Mouse (Mus musculus) ovary, postnatal 36 days (tissue): Measurements from ENCODE around the gene Clca2.

Experiments
- DNase-seq: peaks from one replicate; pipeline ENCODE4 v3.0.0; 2022; ENCODE audit warnings: low spot score, mixed read lengths

The Clca2 gene

DNA sequence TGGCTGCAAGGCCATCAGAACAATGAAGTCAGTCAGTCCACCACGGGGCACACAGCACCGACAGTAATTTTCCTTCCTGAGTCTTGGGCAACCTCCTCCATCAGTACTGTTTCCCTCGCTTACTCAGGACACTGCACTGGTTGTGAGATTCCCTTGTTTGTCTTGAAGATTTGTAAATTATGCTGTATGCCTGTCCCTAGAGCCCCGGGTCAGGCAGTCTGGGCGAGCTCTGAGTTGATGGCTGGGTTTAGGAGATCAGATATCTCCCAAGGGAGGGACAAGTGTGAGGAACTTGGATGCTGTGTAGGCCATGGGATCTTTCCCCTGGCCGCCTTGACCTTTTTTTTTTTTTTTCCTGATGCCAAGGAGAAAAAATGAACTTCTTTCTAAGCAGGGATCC, at the start of gene Clca2:
Clca2 (minus strand) TSS at position 153 of the 400 bp plus-strand sequence.
- DNase-seq: no peak

DNA sequence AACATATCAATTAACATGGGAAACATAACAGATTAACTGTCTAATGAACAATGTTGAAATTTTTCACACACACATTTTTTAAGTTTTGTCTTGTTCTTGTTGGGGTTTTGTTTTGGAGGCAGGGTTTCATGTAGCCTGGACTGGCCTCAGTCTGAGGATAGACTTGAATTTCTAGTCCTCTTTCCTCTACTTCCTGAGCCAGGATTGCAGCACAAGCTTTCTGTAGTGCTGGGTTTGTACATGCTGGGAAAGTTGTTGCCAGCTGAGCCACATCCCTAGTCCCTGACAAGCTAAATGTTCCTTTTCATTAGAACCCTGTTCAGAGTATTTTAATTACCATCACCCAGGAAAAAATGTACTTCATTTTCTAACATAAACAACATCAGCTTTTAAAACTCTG, 48.7 kb upstream of the Clca2 start:
- no peak for DNase-seq

DNA sequence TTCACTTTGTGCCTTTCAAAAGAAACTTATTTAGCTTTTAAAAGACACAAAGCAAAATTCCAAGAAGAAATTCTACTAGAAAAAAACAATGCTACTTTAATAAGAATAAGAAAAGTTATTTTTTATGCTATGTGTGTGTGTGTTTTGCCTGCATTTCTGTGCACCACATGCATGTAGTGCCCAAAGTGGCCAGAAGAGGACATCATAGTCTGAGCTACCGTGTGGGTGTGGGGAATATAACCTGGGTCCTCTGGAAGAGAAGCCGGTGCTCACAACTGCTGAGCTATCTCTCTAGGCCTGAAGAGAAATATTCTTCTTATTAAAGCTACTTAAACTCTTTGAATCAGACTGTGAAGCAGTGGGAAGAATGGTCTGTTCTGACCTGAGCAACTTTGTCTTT, 48.2 kb upstream of the Clca2 start:
- no peak for DNase-seq

DNA sequence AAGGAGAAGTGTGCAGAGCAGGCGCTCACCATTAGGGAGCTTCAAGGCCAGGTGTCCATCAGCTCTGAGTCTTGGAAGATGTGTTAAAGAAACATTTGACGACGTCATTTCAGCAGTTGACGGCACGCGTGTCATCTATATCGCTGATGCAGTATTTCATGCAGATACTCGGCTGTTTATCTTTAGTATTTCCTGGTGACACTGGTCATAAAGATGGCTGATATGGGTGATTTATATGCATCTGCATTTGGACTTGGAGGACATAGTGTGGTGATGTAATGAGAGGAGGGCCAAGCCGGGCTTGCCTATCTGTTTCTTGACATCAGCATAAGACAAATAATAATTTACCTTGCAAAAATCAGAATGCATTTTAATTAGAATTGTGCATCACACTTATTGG, 47.6 kb upstream of the Clca2 start:
- DNase-seq: no peak

DNA sequence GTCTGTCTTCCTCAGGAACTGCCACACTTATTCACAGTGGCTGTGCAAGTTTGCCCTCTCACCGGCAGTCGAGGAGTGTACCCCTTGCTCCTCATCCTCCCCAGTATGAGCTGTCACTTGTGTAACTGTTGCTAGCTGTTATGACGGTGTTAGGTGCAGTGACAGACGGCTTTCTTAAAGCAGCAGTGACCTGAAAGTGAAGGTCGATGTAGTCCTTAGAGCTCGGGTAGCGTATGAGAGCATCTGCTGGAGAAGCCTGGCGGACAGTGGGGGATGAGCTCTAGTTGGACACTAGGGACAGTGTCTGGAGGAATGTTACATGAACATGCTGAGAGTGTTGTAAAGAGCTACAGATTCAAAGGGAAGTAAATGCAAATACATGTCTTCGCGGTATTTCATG, 44.6 kb upstream of the Clca2 start:
- no peak for DNase-seq

DNA sequence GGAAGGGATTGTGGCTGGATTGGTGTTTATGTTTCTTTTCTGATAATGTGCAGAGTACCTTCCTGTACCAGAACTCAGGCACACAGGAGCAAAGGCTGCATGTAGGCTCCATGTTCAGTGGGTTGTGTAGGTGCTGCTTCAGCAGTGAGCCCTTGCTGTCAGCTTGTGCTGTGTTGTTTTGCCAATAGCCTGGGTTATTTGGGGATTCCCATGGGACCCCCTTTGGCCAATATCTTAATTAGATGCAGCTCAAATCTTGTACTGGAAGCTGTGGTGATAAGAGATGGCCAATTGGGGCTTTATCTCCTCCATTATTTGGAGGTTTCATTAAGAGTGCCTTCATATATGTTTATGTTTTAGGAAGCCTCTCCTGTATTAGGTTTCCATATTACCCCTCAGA, 43.7 kb upstream of the Clca2 start:
- no peak for DNase-seq

DNA sequence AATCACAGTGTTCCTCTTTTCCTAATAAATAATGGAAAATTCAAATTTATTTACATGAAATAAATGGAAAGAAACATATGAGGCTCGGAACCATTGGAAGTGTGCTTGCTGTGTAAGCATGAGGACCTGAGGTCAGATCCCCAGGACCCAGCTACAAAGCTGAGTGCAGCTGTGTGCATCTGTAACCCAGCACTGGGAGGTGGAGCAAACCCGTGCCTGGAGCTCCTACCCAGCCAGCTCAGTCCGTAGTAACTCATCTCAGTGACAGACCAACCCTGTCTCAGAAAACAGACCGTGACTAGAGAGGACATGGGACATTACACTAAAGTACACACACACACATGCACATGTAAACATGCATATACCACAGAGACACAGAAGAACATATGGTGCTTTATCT, 41.0 kb upstream of the Clca2 start:
- no peak for DNase-seq

DNA sequence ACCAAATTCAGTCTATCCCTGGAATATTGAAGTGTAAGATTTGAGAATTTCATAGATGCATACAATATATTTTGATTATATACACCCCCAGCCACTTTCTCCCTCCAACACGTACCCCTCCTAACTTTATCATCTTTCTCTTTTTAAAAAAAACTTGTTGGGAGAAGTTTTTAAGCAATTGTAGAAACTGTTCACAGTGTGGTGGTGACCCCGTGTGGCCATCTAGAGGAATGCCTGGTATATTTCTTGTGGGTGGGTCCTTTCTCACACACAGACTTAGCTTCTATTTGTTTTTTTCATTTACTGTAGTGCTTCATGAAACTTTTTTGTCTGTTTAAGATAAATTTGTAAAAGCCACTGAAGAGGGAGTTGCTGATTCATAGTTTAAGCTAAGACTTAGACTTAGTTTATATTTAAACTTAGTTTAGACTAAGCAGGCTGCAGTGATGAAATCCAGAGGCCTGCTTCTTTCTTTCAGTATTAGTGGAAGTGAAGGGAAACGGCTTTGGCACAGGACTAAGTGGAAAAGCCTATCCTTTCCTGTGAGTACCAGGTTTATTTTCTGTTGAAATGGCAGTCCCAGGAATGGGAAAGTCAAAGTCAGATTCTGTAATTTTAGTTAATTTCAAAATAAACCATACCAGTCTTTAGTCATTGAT, 32.1 kb upstream of the Clca2 start:
- peak; percentile 25 for DNase-seq

DNA sequence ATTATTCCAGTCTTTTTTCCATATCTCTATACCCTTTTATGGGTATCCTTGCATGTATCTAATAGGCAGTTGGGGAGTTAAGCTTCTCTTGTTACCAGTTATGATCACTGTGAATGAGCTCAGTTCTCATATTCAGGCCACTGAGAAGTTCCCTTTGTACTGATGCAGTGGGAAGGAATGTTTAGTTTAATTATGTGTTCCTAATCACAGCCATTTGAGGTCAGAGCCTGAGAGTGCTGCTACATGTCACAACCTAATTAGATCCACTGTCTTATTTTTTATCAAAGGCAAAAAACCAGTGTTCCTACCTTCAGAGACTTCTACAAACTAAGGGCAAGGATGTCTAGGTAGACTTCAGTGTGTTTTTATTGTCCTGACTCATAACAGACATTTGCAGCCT, 30.1 kb upstream of the Clca2 start:
- no peak for DNase-seq

DNA sequence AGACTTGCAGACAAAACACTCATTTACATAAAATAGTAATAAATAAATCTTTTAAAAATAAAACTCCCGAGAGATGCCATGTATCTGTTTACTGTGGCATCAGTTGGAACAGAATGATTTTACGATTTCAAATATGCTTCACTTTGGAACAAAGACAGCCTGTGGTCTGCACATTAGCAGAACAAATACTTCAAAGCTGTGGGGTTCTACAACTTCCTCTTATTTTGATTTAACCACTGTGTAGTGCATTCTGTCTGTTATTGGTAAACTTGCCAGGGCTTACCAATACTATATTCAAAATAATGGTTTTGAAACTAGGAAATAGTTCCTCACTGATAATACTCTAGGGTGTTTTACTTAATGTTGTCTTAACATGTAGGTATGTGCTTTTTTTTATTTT, 27.4 kb upstream of the Clca2 start:
- DNase-seq: no peak

DNA sequence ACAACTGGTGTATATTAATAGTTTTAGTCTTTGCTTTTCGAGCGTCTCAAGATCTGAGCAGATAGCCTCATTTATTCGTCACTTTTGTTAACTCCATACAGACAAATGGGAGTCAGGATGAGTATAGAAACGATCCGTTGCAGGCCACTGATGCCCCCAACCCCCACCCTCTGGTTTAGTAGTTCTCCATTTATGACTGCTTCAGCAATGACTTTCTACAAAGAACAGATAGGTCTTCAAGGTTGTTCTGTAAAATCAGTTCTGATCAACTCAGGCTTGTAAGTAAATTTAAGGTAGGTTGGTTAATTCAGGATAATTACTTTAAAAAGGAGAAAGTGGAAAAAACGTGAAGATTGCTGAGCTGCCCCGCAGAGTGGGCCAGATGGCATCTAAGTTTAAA, 20.2 kb upstream of the Clca2 start:
- DNase-seq: no peak

DNA sequence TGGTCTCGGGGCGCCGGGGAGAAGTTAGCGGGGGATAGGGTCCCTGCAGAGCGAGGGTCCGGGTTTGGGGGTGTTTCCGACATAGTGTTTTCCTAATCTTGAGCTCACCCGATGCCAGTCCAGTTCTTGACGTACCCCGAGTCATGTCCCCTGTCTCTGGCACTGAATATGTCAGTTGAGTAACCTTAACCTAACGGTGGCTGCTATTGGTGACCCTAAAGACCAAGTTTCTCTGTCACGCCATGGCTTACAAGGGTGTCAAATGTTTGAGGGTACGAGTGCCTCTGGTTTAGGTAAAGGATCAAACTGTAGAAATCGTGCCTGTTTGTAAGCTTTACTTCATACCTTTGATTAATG, 19.7 kb upstream of the Clca2 start:
- no peak for DNase-seq

DNA sequence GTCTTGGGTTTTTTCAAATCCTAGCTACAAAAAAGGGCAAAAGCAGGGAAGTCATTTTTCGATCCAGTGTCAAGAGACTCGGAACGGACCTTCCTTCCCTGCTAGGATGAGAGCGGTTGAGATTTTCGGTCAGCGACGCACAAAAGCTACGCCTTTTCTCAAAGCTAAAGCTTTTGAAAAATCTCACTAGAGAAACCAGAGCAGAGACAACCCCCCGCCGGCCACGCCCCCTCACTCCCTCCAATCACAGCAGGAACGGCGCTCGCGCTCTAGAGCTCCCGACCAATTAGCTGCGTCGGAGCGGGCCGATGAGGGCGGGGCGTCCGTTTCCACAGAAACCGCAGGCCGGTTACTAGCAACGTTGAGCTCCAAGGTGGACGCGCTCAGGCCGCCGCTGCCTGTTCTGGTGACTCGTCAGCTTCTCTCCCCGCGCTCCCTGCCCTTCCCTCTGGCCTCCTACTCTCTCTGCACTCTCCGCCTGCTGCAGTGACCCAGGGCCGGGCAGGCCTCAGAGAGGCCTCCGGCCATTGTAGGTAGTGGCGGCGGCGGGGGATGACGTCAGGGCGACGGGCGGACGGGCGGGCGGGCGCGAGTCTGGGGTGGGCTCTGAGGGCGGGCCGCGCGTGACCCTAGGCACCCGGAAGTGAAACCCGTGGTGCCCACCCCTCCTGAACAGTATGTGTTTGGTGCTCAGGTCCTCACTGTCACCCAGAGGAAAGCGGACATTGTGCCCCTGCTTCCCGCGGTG, 19.2 kb upstream of the Clca2 start, which contains the start of gene Odf2l:
Odf2l (plus strand) TSS at position 335 of the 748 bp plus-strand sequence.
- DNase-seq: peak; percentile 97

DNA sequence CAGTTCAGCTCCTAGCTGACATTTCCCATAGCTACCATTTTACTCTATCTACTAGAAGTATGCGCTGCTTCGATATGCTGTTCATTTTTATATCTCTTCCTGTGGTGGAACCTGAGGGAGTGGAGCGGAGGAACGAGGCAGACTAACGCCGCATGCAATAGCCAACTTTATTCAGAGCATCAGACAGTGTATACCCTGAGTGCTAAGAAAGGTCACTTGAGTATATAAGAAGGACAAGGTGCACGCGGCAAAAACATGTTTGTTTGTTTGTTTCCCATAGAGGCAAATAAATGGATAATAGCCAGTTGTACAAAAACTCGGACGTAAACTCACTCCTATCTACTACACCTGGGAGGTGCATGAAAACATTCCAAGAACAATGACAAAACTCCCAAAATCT, 18.4 kb upstream of the Clca2 start:
- DNase-seq: no peak

DNA sequence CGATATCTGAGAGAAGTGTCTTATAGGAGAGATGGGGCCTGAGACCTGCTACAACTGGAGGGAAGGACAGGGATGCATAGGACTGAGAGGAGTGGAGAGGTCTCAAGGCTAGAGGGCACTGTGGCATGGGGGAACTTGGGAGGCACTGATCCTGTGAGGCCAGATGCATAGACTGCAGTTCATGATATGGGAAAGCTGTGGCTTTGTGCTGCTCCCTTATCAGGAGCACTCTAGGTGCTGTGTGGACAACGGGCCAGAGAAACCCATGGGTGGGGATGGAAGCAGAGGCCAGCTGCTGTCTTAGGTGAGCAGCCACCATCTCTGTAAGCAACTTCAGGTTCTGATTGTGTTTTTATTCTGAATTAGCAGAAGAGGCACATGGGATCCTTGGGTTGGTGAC, 15.9 kb upstream of the Clca2 start:
- DNase-seq: no peak

DNA sequence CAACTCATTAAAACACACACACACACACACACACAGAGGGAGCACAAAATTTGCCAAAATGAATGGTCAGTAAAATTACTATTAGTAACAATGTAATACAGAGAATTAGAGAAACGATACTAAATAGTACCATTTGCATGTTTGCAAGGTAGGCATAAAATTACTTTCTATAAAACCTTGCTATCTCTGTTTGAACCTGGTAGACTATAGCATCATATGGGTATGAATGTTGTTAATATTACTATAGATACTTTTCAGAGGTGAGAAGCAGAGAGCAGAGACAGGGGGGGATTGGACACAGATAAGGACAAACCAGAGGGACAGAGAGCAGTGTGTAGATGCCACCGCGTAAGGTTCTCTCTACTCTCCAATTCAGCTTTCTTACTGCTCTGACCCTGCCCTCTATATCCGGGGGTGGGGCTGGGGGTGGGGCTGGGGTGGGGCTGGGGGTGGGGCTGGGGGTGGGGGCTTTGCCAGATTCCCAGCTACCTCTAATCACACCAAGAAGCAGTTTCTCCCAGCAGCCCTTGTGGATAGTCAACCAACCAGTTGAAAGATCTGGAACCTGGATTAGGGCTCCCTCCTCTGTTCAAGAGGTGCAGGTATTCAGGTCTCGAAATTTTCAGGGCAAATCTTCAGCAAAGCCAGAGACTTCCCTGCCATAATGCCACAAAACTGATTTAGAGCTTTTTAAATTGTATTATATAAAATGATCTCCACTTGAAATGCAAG, 6.7 kb upstream of the Clca2 start:
- no peak for DNase-seq

DNA sequence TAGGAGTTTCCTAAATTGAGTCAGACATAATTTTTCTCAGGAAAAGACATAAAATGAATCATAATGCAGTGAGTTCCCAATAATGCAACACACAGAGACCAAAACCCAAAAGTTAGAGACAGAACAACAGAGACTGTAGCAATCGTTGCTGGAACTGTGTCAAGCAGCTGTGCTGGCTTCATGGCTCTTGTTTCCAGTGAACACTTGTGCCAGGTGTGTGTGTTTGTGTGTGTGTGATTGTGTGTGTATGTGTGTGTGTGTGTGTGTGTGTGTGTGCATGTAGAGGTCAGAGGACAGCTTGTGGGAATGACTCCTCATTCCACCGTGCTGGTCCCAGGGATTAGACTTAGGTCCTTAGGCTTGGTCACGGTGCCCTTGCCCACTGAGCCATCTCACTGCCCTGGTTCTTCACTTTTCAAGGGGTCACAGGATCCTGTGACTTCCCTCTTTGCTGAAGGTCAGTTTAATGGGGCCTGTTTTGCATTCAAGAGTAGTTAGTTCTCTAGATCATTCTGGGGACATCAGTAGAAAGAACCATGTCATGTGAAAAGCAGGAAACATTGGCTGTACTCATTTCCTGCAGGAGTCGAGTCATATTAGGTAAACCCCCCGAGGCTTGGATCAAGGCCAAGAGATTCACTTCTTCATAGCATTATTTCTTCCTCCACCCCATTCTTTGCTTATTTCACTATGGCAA, 6.0 kb upstream of the Clca2 start:
- no peak for DNase-seq

DNA sequence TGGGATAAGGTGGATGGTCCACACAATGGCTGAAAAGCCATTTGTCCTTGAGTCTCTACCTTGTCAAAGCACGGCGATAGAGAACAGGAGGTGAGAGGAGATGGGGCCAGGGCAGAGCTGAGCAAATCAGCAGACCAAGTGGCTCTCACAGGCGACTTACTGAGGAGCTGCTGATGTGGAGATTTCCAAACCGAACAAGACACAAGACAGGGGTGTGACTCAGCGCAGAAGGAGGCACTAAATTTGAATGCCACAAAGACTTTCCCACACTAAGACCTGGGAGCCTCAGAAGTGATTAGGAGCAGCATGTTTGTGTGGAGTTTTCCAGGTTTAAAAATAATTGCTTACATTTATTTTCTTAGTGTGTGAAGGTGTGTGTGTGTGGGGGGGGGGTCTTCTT, 4.5 kb upstream of the Clca2 start:
- no peak for DNase-seq

DNA sequence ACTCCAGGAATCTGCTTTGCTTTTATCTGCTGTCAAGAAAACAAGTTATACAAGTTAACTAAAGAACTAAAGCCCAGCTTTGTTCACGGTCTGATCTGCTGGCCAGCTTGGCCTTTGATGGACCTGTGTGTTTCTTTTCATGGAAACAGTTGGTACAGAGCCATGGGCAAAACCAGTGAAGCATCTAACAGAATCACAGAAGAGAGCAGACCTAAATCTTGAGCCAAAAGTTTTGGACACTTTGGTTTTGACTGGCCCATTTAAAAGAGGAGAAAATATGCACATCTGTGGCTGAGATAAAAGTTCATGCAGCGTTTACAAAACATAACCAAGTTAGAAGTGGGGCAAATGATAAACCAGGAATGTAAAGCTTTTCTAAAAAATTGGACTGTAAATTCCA, 4.1 kb upstream of the Clca2 start:
- no peak for DNase-seq

DNA sequence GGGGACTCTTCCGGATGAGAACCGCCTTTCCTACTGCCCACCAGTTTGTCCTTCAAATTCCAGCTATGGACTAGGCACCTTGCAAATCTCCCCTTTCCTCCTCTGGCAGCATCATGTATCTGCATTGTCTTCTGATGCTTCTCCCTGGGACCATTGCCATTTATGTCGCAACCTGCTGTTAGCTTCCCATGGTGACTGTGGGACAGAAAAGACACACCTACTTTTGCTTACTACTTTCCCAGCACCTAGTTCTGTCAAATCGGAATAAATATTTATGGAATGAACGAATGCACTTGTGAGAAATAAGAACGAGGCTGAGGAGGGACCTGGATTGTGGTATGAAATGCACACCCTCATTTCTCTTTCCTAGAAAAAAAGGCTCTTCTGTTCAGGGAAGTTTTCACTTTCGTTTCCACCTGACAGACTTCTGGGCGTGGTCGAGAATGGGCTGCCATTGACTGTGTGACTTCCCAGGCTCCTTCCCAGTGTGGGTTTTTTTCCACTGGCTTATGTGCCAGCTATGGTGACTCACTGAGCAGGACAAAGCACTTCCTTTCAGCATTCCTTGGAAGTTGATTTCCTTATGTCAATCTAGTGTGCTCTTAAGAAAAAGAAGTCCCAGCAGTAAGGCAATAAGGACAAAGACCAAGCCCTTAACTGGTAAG, 2.8 kb upstream of the Clca2 start:
- DNase-seq: no peak

DNA sequence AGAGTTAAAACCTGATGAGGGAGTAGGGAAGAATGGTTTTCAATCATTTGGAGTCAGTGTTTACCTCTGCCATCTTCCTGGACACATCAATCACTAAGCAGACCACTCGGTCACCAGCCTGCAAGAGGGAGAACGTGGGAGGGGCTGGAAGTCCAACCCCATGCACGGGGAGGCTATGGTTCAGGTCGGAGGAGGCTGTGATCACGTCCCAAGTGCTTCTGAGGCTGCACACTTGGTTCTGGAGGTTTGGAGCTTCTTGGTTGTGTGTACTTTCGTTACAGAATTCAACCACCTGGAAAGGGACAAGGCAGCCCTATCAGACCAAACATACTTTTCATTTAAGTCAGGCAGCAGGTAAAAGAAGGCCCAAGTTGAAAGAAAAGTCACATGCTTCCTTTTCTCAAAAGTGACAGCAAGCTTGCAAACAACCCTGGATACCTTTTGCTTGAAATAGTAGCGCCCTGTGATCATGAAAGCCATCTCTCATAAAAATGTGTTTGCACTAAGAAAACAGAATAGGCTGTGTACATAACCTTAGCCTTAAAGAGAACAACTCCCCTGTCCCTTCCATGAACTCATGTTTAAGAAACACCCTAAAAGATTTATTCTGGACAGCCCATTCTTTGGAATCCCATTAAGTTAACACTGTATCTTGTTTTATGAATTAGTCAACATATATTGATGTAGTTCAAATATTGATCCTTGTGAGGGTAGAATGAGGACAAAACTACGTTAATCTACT, 11.2 kb downstream of the Clca2 start:
- no peak for DNase-seq
